Comparison of ENCODE assay signal across 9 mouse cellular contexts in genomic region chr9:7960382-7960781, GRCm38 (mm10). TPM values are rescaled to one million over a fixed set of nuclear protein-coding genes. Genes with fewer than 3 reads are reported as not detected.
A peak's percentile ranks its signal among the peaks of the same experiment; 100 is the strongest.
DNase-seq lines count a peak whose midpoint lies in the region; ATAC-seq and TF ChIP-seq lines count a peak whose summit lies in the region.
"Had no signal": no experiment of that assay in that cellular context is flagged by ENCODE, and none has a peak within 500 bp of the region (broad histone marks: within the 10 kb centered on the region; RNA-seq: fewer than 3 reads in every experiment).

No protein-coding gene starts in this region.

- DNase-seq in layer of hippocampus, adult 11-12 months (ENCODE audit: low spot score), result peak; percentile 53
- no peak for DNase-seq in layer of hippocampus, adult 9-10 months (ENCODE audit: low spot score)
- peak; percentile 37 to 47 for DNase-seq in heart, adult 2 months
- peak; percentile 70 for DNase-seq in lung, postnatal 14 days
- DNase-seq in skeletal muscle tissue, adult 2 months (ENCODE audit: low read depth, low spot score), result peak; percentile 30

- H3K79me2 ChIP-seq in heart, adult 2 months (replicated peaks; ENCODE audit: control insufficient read depth, insufficient read depth, low read length), result peaks cover 6% of the 10 kb centered on the region

- no peak for TF ChIP-seq EP300 in heart, adult 2 months (IDR thresholded peaks at IDR 0.05; ENCODE audit: insufficient read depth, low read depth, low read length)

- no peak for TF ChIP-seq CTCF in heart, adult 2 months (IDR thresholded peaks at IDR 0.05)

- H3K27me3 ChIP-seq in embryonic facial prominence, embryonic 12.5 days, result no peaks in the 10 kb centered on the region
- no peaks in the 10 kb centered on the region for H3K27me3 ChIP-seq in heart, adult 2 months (ENCODE audit: control insufficient read depth, insufficient read depth, low read length)
- no peaks in the 10 kb centered on the region for H3K27me3 ChIP-seq in kidney, embryonic 16.5 days (ENCODE audit: insufficient read depth, low read length)

- H3K4me1 ChIP-seq in embryonic facial prominence, embryonic 12.5 days, result peaks cover 44% of the 10 kb centered on the region
- H3K4me1 ChIP-seq in heart, adult 2 months (ENCODE audit: control insufficient read depth, insufficient read depth, low read length), result peaks cover 18% of the 10 kb centered on the region
- H3K4me1 ChIP-seq in kidney, embryonic 16.5 days (ENCODE audit: insufficient read depth, low read length), result peaks cover 26% of the 10 kb centered on the region; the same call in 1 of the 2 replicates

- no peak overlapping the region for H3K9ac ChIP-seq in embryonic facial prominence, embryonic 12.5 days
- H3K9ac ChIP-seq in heart, adult 2 months (ENCODE audit: low read depth, low read length), result no peak overlapping the region
- H3K9ac ChIP-seq in kidney, embryonic 16.5 days (replicated peaks; ENCODE audit: low read length), result no peak overlapping the region

- 21% methylated on average over 8 of the region's 9 CpGs for WGBS in embryonic facial prominence, embryonic 12.5 days
- WGBS in heart, adult 2 months, result 48% methylated on average over 9 of the region's 9 CpGs
- 57% methylated on average over 9 of the region's 9 CpGs for WGBS in kidney, embryonic 16.5 days

- H3K4me2 ChIP-seq in embryonic facial prominence, embryonic 12.5 days (replicated peaks), result peak overlapping the region; percentile 22; the same call in 1 of the 2 replicates
- no peak overlapping the region for H3K4me2 ChIP-seq in kidney, embryonic 16.5 days (replicated peaks; ENCODE audit: low read depth, low read length)

- H3K4me3 ChIP-seq in embryonic facial prominence, embryonic 12.5 days, result no peak overlapping the region
- H3K4me3 ChIP-seq in heart, adult 2 months, result no peak overlapping the region
- no peak overlapping the region for H3K4me3 ChIP-seq in kidney, embryonic 16.5 days (ENCODE audit: low read length)

- H3K36me3 ChIP-seq in embryonic facial prominence, embryonic 12.5 days, result peaks cover 8% of the 10 kb centered on the region; the same call in 1 of the 2 replicates
- H3K36me3 ChIP-seq in heart, adult 2 months (ENCODE audit: control insufficient read depth, insufficient read depth, low read length), result peaks cover 29% of the 10 kb centered on the region
- H3K36me3 ChIP-seq in kidney, embryonic 16.5 days (ENCODE audit: insufficient read depth, low read length), result peaks cover 21% of the 10 kb centered on the region
- H3K36me3 ChIP-seq: G1E had no signal

- intact Hi-C loops in heart, adult 2 months (cut with DNase I), result loop anchor here (5.0 kb wide), 1 partner anchor 42 kb away; the partner anchor contains the start of gene Yap1

- peak overlapping the region; percentile 89 for H3K27ac ChIP-seq in embryonic facial prominence, embryonic 12.5 days
- no peak overlapping the region; the same call in 1 of the 2 replicates for H3K27ac ChIP-seq in heart, adult 2 months
- peak overlapping the region; percentile 77 for H3K27ac ChIP-seq in kidney, embryonic 16.5 days (ENCODE audit: low read length)

- ATAC-seq in embryonic facial prominence, embryonic 12.5 days (ENCODE audit: insufficient number of reproducible peaks, insufficient read depth, low FRiP score, low TSS enrichment), result peak; percentile 87
- ATAC-seq in kidney, embryonic 16.5 days (ENCODE audit: low FRiP score, low TSS enrichment), result peak; percentile 86
- ATAC-seq in monocyte, adult 5-6 weeks (replicated peaks; ENCODE audit: insufficient number of reproducible peaks, low FRiP score, low TSS enrichment, poor library complexity, severe bottlenecking), result no peak

- TF ChIP-seq POLR2A in heart, adult 2 months (IDR thresholded peaks at IDR 0.05; ENCODE audit: insufficient read depth, low read depth, low read length), result no peak

- H3K9me3 ChIP-seq in embryonic facial prominence, embryonic 12.5 days, result no peaks in the 10 kb centered on the region
- H3K9me3 ChIP-seq in kidney, embryonic 16.5 days (ENCODE audit: low read length), result no peaks in the 10 kb centered on the region
- H3K9me3 ChIP-seq: G1E had no signal

RNA-seq across cellular contexts. Expression of gene Yap1, which starts 44.0 kb away (rescaled TPM):
- polyA plus RNA-seq in embryonic facial prominence, embryonic 12.5 days (2016; fragmentation: Nextera tagmentation; extraction: Ambion mirVana), result 66.6 and 67.6 TPM in 2 replicates
- total RNA-seq in heart, adult 2 months (2021), result 10 to 100 TPM; 70.7 to 71.9 TPM
- 37.9 and 51.1 TPM in 2 replicates for polyA plus RNA-seq in heart, adult 2 months (2012; rRNA removed)
- polyA plus RNA-seq in kidney, embryonic 16.5 days (2015; fragmentation: Nextera tagmentation; extraction: Ambion mirVana), result 35.7 and 37.1 TPM in 2 replicates
- 0.78 to 2.3 TPM in 2 of 3 replicates, not detected in the other for total RNA-seq in monocyte, adult 5-6 weeks (2017)
